Mouse (Mus musculus): ENCODE data around the gene Stkld1. TPM values are rescaled to one million over a fixed set of nuclear protein-coding genes. Genes with fewer than 3 reads are reported as not detected.

Gene Stkld1
- polyA plus RNA-seq, 1 experiment = 0.28 TPM

- Histone ChIP-seq H3K4me1 (ENCODE audit: control insufficient read depth, insufficient read depth, low read length) (peaks cover 12% of the 10 kb centered on the region), H3K27ac (ENCODE audit: insufficient read depth, low read length) (no peak overlapping the region), H3K4me3 (replicated peaks; ENCODE audit: insufficient read depth, low read depth, low read length) (no peak overlapping the region), H3K27me3 (ENCODE audit: control insufficient read depth, insufficient read depth, low read length) (no peaks in the 10 kb centered on the region)
- no peak for TF ChIP-seq CTCF (IDR thresholded peaks at IDR 0.05; ENCODE audit: borderline replicate concordance, insufficient read depth, low read depth, low read length)
- no peak for TF ChIP-seq POLR2A (IDR thresholded peaks at IDR 0.05; ENCODE audit: borderline replicate concordance, insufficient read depth, low read length)
- no peak for DNase-seq
- WGBS = 63% methylated on average over 3 of the region's 3 CpGs
These were observed 14.2 kb upstream of the Stkld1 start for GRCm38 (mm10) chr2:26919684-26920083.

DNA sequence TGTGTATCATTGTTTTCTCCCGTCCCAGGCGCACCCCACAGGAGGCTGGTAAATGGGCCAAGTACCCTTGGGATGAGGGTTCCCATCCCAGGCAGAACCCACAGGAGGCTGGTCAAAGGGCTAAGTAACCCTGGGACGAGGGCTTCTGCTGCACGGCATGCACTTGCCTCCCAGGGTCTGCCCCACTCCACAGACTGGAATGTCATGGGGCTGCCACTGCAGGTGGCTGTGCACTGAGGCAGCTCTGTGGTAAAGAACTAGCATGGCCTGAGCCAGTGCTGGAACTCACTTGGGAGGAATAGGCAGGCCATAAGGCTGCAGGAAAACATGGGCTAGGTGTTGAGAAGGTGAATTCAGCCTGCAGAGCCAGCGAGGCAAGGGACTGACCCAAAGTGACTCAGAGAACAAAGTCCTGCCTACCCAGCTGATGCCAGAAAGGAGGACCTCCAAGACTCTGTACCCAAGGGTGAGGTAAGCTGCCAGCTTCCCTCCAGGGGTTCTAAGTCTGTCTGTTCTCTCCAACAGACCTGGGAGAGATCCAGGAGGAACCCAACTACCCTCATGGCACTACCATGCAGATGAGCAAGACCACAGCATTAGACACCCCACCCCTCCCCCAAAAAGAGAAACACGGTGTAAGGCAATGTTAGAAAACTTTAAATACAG is 13.5 kb upstream of the Stkld1 start:
- WGBS = 71% methylated on average over 6 of the region's 6 CpGs
- no peak for DNase-seq
- Histone ChIP-seq H3K27ac (ENCODE audit: insufficient read depth, low read length) (no peak overlapping the region), H3K4me1 (ENCODE audit: control insufficient read depth, insufficient read depth, low read length) (peaks cover 12% of the 10 kb centered on the region), H3K4me3 (replicated peaks; ENCODE audit: insufficient read depth, low read depth, low read length) (no peak overlapping the region), H3K27me3 (ENCODE audit: control insufficient read depth, insufficient read depth, low read length) (no peaks in the 10 kb centered on the region)
- no peak for TF ChIP-seq CTCF (IDR thresholded peaks at IDR 0.05; ENCODE audit: borderline replicate concordance, insufficient read depth, low read depth, low read length)
- no peak for TF ChIP-seq POLR2A (IDR thresholded peaks at IDR 0.05; ENCODE audit: borderline replicate concordance, insufficient read depth, low read length)

DNA sequence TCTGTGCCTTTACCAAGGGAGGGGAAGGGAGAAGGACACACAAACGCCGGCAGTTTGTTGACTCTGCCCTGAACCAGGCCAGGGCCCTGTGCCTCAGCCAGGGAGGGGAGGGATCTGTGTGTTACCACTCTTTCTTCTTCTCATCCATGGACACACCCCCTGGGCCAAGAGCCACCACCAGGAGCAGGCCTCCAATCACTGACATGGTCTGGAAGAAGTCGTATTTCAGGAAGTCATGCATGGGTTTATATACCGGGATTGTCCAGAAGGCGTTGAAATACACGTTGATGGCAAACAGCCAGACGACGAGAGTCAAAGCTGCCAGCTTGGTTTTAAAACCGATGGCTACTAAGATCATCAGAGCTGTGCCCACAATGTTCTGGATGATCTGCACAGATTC is 12.1 kb upstream of the Stkld1 start:
- no peak for DNase-seq
- Histone ChIP-seq H3K4me1 (ENCODE audit: control insufficient read depth, insufficient read depth, low read length) (peaks cover 12% of the 10 kb centered on the region), H3K27me3 (ENCODE audit: control insufficient read depth, insufficient read depth, low read length) (no peaks in the 10 kb centered on the region), H3K27ac (ENCODE audit: insufficient read depth, low read length) (no peak overlapping the region), H3K4me3 (replicated peaks; ENCODE audit: insufficient read depth, low read depth, low read length) (no peak overlapping the region)
- TF ChIP-seq POLR2A (IDR thresholded peaks at IDR 0.05; ENCODE audit: borderline replicate concordance, insufficient read depth, low read length) (no peak), CTCF (IDR thresholded peaks at IDR 0.05; ENCODE audit: borderline replicate concordance, insufficient read depth, low read depth, low read length) (no peak)
- WGBS = 31% methylated on average over 9 of the region's 9 CpGs

DNA sequence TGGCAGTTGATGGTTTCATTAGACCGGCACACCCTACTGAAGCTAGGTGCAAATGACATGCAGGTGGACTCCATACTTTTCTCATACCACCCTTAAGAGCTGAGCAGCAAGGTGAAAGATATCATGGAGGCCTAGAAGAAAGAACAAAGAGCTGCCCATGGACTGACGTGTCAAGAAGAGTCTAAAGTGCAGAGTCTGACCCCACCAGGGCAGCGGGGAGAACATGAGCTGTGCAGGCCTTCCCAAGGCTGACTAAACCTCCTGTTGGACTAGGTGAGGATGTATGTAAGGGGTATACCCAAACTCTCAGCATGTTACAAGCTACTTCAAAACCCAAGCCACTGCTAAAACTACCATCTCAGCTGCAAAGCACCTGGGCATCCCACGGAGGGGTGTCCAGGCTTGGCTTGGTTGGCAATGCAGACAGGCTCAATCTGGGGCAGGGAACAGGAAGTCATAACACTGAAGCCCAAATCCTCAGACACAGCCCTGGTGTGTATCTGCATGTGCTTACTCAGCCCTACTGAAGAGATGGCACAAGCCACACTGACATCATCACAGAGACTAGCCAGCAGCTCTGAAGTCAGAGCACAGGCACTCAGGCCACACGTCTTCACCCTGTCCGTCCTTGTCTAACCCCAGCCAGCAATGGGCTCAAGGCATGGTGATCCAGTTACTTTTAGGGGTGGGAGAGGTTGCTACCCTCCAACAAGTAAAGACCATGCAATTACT is 5.9 kb upstream of the Stkld1 start:
- no peak for TF ChIP-seq POLR2A (IDR thresholded peaks at IDR 0.05; ENCODE audit: borderline replicate concordance, insufficient read depth, low read length)
- TF ChIP-seq CTCF (IDR thresholded peaks at IDR 0.05; ENCODE audit: borderline replicate concordance, insufficient read depth, low read depth, low read length) = no peak
- no peak for DNase-seq
- 73% methylated on average over 6 of the region's 6 CpGs for WGBS
- Histone ChIP-seq H3K27me3 (ENCODE audit: control insufficient read depth, insufficient read depth, low read length) (no peaks in the 10 kb centered on the region), H3K4me1 (ENCODE audit: control insufficient read depth, insufficient read depth, low read length) (peaks cover 13% of the 10 kb centered on the region), H3K4me3 (replicated peaks; ENCODE audit: insufficient read depth, low read depth, low read length) (no peak overlapping the region), H3K27ac (ENCODE audit: insufficient read depth, low read length) (no peak overlapping the region)

DNA sequence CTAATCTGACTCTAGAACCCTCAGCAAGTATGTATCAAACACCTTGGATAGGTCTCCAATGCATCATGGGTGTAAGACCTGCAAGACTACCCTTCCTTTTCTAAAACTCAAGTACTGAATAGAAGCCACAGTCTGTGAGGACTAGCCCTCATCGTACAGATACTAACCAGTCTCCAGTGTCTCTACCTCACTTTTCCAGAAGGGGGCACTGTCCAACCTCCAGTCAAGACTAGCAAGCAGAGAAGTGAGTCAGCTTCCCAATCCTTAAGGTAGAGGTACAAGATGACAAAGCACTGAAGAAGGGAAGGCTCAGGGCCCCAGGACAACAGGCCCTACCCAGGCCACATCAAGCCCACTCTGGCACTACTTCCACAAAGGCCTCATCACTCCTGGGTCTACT is 3.5 kb upstream of the Stkld1 start:
- WGBS = 6% methylated on average over 1 of the region's 1 CpGs
- H3K27me3 ChIP-seq (ENCODE audit: control insufficient read depth, insufficient read depth, low read length) = no peaks in the 10 kb centered on the region
- no peak overlapping the region for H3K27ac ChIP-seq (ENCODE audit: insufficient read depth, low read length)

GRCm38 (mm10) chr2:26932473-26933303 is 1.2 kb upstream of the Stkld1 start:
- under 1% methylated on average over 49 of the region's 49 CpGs for WGBS
- TF ChIP-seq POLR2A (IDR thresholded peaks at IDR 0.05; ENCODE audit: borderline replicate concordance, insufficient read depth, low read length) = no peak
- no peak for TF ChIP-seq CTCF (IDR thresholded peaks at IDR 0.05; ENCODE audit: borderline replicate concordance, insufficient read depth, low read depth, low read length)
- Histone ChIP-seq H3K4me1 (ENCODE audit: control insufficient read depth, insufficient read depth, low read length) (peaks cover 13% of the 10 kb centered on the region), H3K4me3 (replicated peaks; ENCODE audit: insufficient read depth, low read depth, low read length) (peak overlapping the region; percentile 85), H3K27ac (ENCODE audit: insufficient read depth, low read length) (peak overlapping the region; percentile 81; the same call in 1 of the 2 replicates), H3K27me3 (ENCODE audit: control insufficient read depth, insufficient read depth, low read length) (no peaks in the 10 kb centered on the region)
- DNase-seq = peak; percentile 62 to 63

More for the DNA sequence above, 3.5 kb upstream of the Stkld1 start:
- TF ChIP-seq POLR2A (IDR thresholded peaks at IDR 0.05; ENCODE audit: borderline replicate concordance, insufficient read depth, low read length) (no peak), CTCF (IDR thresholded peaks at IDR 0.05; ENCODE audit: borderline replicate concordance, insufficient read depth, low read depth, low read length) (peak; percentile 68; the same call in 1 of the 2 replicates)
- Histone ChIP-seq H3K4me1 (ENCODE audit: control insufficient read depth, insufficient read depth, low read length) (peaks cover 13% of the 10 kb centered on the region), H3K4me3 (replicated peaks; ENCODE audit: insufficient read depth, low read depth, low read length) (no peak overlapping the region)
- DNase-seq = peak; percentile 71 to 74

- H3K4me1 ChIP-seq (ENCODE audit: control insufficient read depth, insufficient read depth, low read length) = peaks cover 10% of the 10 kb centered on the region
- no peak for DNase-seq
- no peak overlapping the region for H3K27ac ChIP-seq (ENCODE audit: insufficient read depth, low read length)
- TF ChIP-seq CTCF (IDR thresholded peaks at IDR 0.05; ENCODE audit: borderline replicate concordance, insufficient read depth, low read depth, low read length) = no peak
- no peak for TF ChIP-seq POLR2A (IDR thresholded peaks at IDR 0.05; ENCODE audit: borderline replicate concordance, insufficient read depth, low read length)
- no peaks in the 10 kb centered on the region for H3K27me3 ChIP-seq (ENCODE audit: control insufficient read depth, insufficient read depth, low read length)
- H3K4me3 ChIP-seq (replicated peaks; ENCODE audit: insufficient read depth, low read depth, low read length) = no peak overlapping the region
- WGBS = 83% methylated on average over 2 of the region's 2 CpGs
These were observed 1.4 kb downstream of the Stkld1 start for GRCm38 (mm10) chr2:26935286-26935685.

Measured in cerebellum, adult 2 months (tissue).